Mouse (Mus musculus): Measurements from ENCODE around the gene Cmbl. TPM values are rescaled to one million over a fixed set of nuclear protein-coding genes. Genes with fewer than 3 reads are reported as not detected.

Cmbl gene
- polyA plus RNA-seq, 1 experiment from 2014 or later: 11.0 TPM

DNA sequence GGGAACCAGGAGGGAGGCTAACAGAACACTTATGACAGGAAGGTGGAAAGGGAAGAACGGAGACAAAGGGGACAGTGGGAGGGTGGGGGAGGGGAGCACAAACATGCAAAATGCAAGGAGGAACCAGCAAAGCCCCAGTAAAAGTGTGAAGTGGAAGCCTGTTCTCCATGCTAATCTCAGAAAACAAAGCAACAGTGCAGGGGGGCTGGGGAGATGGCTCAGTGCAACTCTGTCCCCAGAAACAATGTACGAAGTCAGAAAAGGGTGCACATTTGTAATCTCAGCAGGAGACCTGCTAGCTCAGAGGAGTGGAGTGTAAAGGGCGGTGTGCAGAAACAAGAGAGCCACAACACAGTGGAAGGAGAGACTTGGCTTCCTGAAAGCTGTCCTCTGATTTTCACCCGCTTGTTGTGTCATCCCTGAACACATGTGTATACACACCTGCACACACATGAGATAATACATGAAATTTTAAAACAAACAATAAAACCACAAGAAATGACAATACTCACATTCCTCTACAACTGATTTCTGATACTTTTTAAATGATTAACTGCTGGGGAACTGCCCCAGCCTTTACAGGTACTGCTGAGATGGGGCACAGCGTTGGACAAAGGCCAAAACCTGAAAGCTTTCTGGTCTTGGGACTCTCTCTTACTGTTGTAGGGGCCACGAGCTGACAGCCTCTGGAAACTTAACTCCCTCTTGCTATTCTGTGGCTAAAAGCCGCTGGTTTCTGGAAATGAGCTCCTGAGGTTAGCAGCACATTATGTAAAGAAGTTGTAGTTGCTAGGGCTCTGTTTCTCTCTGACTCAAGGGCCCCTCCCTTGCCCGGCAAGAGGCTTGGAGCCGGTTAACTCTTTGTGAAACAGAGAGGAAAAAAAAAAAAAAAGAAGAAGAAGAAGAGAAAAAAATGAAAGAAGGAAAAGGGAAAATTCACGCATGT is 22.9 kb upstream of the Cmbl start:
- 13% methylated on average over 10 of the region's 10 CpGs for WGBS (ENCODE audit: insufficient replicate concordance)
- H3K9me3 ChIP-seq (replicated peaks): no peaks in the 10 kb centered on the region
- H3K4me1 ChIP-seq (replicated peaks): peaks cover 65% of the 10 kb centered on the region
- no peaks in the 10 kb centered on the region for H3K27me3 ChIP-seq
- ATAC-seq (ENCODE audit: insufficient read depth): no peak
- no peak overlapping the region for H3K9ac ChIP-seq
- no peak overlapping the region for H3K4me3 ChIP-seq (replicated peaks)
- no peaks in the 10 kb centered on the region for H3K36me3 ChIP-seq (replicated peaks)
- peak overlapping the region; percentile 41 for H3K4me2 ChIP-seq
- peak overlapping the region; percentile 73 for H3K27ac ChIP-seq (replicated peaks)

GRCm38 (mm10) chr15:31543246-31543645 is 21.9 kb upstream of the Cmbl start:
- H3K9ac ChIP-seq: no peak overlapping the region
- WGBS (ENCODE audit: insufficient replicate concordance): under 1% methylated on average over 3 of the region's 3 CpGs
- H3K36me3 ChIP-seq (replicated peaks): no peaks in the 10 kb centered on the region
- no peak overlapping the region for H3K4me3 ChIP-seq (replicated peaks)
- H3K4me1 ChIP-seq (replicated peaks): peaks cover 65% of the 10 kb centered on the region
- H3K9me3 ChIP-seq (replicated peaks): no peaks in the 10 kb centered on the region
- no peak overlapping the region for H3K27ac ChIP-seq (replicated peaks)
- no peak for ATAC-seq (ENCODE audit: insufficient read depth)
- H3K27me3 ChIP-seq: no peaks in the 10 kb centered on the region
- 0 out of 2 replicates have a peak overlapping the region, but pooled peaks have one; percentile 20 for H3K4me2 ChIP-seq

DNA sequence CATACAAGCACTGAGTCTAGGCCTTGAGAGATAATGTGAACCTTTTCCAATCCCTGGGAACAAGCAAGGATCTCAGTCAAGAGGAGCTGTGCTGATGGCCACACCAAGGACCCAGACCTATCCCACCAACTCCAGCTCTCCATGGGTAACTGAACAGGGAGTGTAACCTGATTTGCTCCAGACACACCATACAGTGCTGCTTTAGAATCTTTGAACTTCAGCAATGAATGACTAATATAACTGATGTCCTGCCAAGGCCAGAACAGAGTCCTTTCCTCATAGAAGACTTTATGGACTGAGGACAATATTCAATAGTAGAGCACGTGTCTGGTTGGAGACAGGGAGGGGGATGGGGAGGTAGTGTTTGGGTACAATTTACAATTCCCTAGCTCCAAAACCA is 20.1 kb upstream of the Cmbl start:
- no peaks in the 10 kb centered on the region for H3K36me3 ChIP-seq (replicated peaks)
- H3K4me1 ChIP-seq (replicated peaks): peaks cover 48% of the 10 kb centered on the region
- no peak overlapping the region for H3K9ac ChIP-seq
- no peak for ATAC-seq (ENCODE audit: insufficient read depth)
- no peak overlapping the region for H3K4me3 ChIP-seq (replicated peaks)
- H3K27me3 ChIP-seq: no peaks in the 10 kb centered on the region
- WGBS (ENCODE audit: insufficient replicate concordance): 51% methylated on average over 1 of the region's 1 CpGs
- H3K4me2 ChIP-seq: no peak overlapping the region
- H3K27ac ChIP-seq (replicated peaks): no peak overlapping the region
- H3K9me3 ChIP-seq (replicated peaks): no peaks in the 10 kb centered on the region

DNA sequence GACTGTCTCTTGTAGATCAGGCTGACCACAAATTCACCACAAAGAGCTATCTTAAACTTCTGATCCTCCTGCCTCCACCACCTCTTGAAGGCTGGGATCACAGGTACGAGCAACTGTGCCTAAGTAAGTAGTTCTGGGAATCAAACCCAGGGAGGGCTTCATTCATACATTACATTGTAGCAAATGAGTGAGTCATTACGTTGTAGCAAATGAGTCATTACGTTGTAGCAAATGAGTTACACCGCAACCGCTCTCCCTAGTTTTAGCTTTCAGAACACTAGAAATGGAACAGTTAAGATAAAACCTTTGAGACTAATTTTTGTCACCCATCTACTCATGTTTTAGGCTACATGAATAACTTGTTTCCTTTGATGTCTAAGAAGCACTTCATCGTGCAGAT is 18.9 kb upstream of the Cmbl start:
- Histone ChIP-seq H3K27me3 (no peaks in the 10 kb centered on the region), H3K36me3 (replicated peaks) (no peaks in the 10 kb centered on the region), H3K4me3 (replicated peaks) (no peak overlapping the region), H3K9ac (no peak overlapping the region), H3K9me3 (replicated peaks) (no peaks in the 10 kb centered on the region), H3K4me2 (no peak overlapping the region), H3K4me1 (replicated peaks) (peaks cover 36% of the 10 kb centered on the region), H3K27ac (replicated peaks) (no peak overlapping the region)
- no peak for ATAC-seq (ENCODE audit: insufficient read depth)
- WGBS (ENCODE audit: insufficient replicate concordance): 73% methylated on average over 6 of the region's 6 CpGs

GRCm38 (mm10) chr15:31547421-31547820 is 17.8 kb upstream of the Cmbl start:
- no peak overlapping the region for H3K27ac ChIP-seq (replicated peaks)
- H3K36me3 ChIP-seq (replicated peaks): no peaks in the 10 kb centered on the region
- H3K4me1 ChIP-seq (replicated peaks): peaks cover 25% of the 10 kb centered on the region
- H3K27me3 ChIP-seq: no peaks in the 10 kb centered on the region
- H3K4me3 ChIP-seq (replicated peaks): no peak overlapping the region
- no peak overlapping the region for H3K9ac ChIP-seq
- WGBS (ENCODE audit: insufficient replicate concordance): 52% methylated on average over 5 of the region's 5 CpGs
- ATAC-seq (ENCODE audit: insufficient read depth): no peak
- no peak overlapping the region for H3K4me2 ChIP-seq
- H3K9me3 ChIP-seq (replicated peaks): no peaks in the 10 kb centered on the region

- Histone ChIP-seq H3K27ac (replicated peaks) (no peak overlapping the region), H3K9me3 (replicated peaks) (no peaks in the 10 kb centered on the region), H3K4me1 (replicated peaks) (peaks cover 11% of the 10 kb centered on the region), H3K4me3 (replicated peaks) (no peak overlapping the region), H3K27me3 (no peaks in the 10 kb centered on the region), H3K36me3 (replicated peaks) (no peaks in the 10 kb centered on the region), H3K4me2 (no peak overlapping the region), H3K9ac (no peak overlapping the region)
- ATAC-seq (ENCODE audit: insufficient read depth): no peak
- WGBS (ENCODE audit: insufficient replicate concordance): 73% methylated on average over 4 of the region's 4 CpGs
Measured at GRCm38 (mm10) chr15:31550381-31550780, 14.8 kb upstream of the Cmbl start.

- Histone ChIP-seq H3K9me3 (replicated peaks) (no peaks in the 10 kb centered on the region), H3K4me1 (replicated peaks) (0 out of 2 replicates have a peak, but pooled peaks cover 5% of the 10 kb centered on the region), H3K36me3 (replicated peaks) (no peaks in the 10 kb centered on the region), H3K4me3 (replicated peaks) (no peak overlapping the region), H3K27ac (replicated peaks) (no peak overlapping the region), H3K9ac (no peak overlapping the region), H3K27me3 (no peaks in the 10 kb centered on the region), H3K4me2 (no peak overlapping the region)
- ATAC-seq (ENCODE audit: insufficient read depth): no peak
- 59% methylated on average over 2 of the region's 2 CpGs for WGBS (ENCODE audit: insufficient replicate concordance)
Measured at GRCm38 (mm10) chr15:31554855-31555254, 10.3 kb upstream of the Cmbl start.

GRCm38 (mm10) chr15:31561390-31561789 is 3.8 kb upstream of the Cmbl start:
- Histone ChIP-seq H3K4me1 (replicated peaks) (peaks cover 13% of the 10 kb centered on the region), H3K36me3 (replicated peaks) (no peaks in the 10 kb centered on the region), H3K9ac (no peak overlapping the region), H3K4me3 (replicated peaks) (no peak overlapping the region), H3K27me3 (no peaks in the 10 kb centered on the region), H3K9me3 (replicated peaks) (no peaks in the 10 kb centered on the region), H3K27ac (replicated peaks) (no peak overlapping the region), H3K4me2 (no peak overlapping the region)
- ATAC-seq (ENCODE audit: insufficient read depth): no peak
- WGBS (ENCODE audit: insufficient replicate concordance): 81% methylated on average over 6 of the region's 6 CpGs

DNA sequence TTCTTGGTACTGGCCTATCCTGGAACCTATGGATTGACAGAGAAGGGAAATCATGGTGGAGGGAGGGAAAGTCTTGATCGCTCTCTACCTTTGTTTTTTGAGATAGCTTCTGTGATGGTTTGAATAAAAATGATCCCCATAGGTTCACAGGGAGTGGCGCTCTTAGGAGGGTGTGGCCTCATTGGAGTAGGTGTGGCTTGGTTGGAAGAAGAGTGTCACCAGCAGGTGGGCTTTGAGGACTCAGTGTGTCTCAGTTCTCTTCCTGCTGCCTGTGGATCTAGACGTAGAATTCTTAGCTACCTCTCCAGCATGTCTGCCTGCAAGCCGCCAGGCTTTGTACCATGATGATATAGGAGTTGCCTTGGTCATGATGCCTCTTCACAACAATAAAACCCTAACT is 3.2 kb upstream of the Cmbl start:
- Histone ChIP-seq H3K36me3 (replicated peaks) (no peaks in the 10 kb centered on the region), H3K9ac (no peak overlapping the region), H3K4me3 (replicated peaks) (no peak overlapping the region), H3K4me2 (no peak overlapping the region), H3K27ac (replicated peaks) (no peak overlapping the region), H3K4me1 (replicated peaks) (peaks cover 13% of the 10 kb centered on the region), H3K9me3 (replicated peaks) (no peaks in the 10 kb centered on the region), H3K27me3 (no peaks in the 10 kb centered on the region)
- 86% methylated on average over 4 of the region's 4 CpGs for WGBS (ENCODE audit: insufficient replicate concordance)
- ATAC-seq (ENCODE audit: insufficient read depth): no peak

DNA sequence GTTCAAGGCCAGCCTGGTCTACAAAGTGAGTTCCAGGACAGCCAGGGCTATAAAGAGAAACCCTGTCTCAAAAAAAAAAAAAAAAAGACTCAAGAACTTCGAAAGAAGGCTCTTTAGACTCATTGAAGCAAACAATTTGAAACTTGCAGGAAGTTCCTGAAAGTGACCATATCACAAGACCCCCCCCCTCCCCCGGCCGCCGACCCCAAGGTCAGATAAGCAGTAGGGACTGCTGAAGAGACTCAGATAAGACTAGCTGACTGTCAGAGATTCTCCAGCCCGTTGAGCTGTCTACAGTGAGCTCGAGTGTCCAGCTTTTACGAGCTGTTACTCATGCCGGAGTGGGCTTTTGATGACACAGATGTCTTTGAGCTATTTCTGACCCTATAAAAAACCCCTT is 2.3 kb upstream of the Cmbl start:
- Histone ChIP-seq H3K27ac (replicated peaks) (no peak overlapping the region), H3K9me3 (replicated peaks) (no peaks in the 10 kb centered on the region), H3K9ac (no peak overlapping the region), H3K4me1 (replicated peaks) (peaks cover 20% of the 10 kb centered on the region), H3K4me2 (no peak overlapping the region), H3K4me3 (replicated peaks) (no peak overlapping the region), H3K36me3 (replicated peaks) (no peaks in the 10 kb centered on the region), H3K27me3 (no peaks in the 10 kb centered on the region)
- ATAC-seq (ENCODE audit: insufficient read depth): no peak
- WGBS (ENCODE audit: insufficient replicate concordance): 26% methylated on average over 8 of the region's 8 CpGs

- no peak overlapping the region for H3K27ac ChIP-seq (replicated peaks)
- peaks cover 25% of the 10 kb centered on the region for H3K4me1 ChIP-seq (replicated peaks)
- H3K9ac ChIP-seq: no peak overlapping the region
- H3K4me2 ChIP-seq: peak overlapping the region; percentile 32
- no peak overlapping the region for H3K4me3 ChIP-seq (replicated peaks)
- H3K27me3 ChIP-seq: no peaks in the 10 kb centered on the region
- ATAC-seq (ENCODE audit: insufficient read depth): no peak
- H3K36me3 ChIP-seq (replicated peaks): no peaks in the 10 kb centered on the region
- 59% methylated on average over 19 of the region's 19 CpGs for WGBS (ENCODE audit: insufficient replicate concordance)
- H3K9me3 ChIP-seq (replicated peaks): no peaks in the 10 kb centered on the region
Measured at GRCm38 (mm10) chr15:31563577-31564546, 1.3 kb upstream of the Cmbl start.

All from liver, embryonic 15.5 days (tissue).